Mouse (Mus musculus) ovary, postnatal 14 days (tissue): ENCODE results near the gene Ssh2.

ENCODE experiments used
- DNase-seq: peaks from one replicate; pipeline ENCODE4 v3.0.0; 2022; ENCODE audit warnings: low spot score

Ssh2 gene

DNA sequence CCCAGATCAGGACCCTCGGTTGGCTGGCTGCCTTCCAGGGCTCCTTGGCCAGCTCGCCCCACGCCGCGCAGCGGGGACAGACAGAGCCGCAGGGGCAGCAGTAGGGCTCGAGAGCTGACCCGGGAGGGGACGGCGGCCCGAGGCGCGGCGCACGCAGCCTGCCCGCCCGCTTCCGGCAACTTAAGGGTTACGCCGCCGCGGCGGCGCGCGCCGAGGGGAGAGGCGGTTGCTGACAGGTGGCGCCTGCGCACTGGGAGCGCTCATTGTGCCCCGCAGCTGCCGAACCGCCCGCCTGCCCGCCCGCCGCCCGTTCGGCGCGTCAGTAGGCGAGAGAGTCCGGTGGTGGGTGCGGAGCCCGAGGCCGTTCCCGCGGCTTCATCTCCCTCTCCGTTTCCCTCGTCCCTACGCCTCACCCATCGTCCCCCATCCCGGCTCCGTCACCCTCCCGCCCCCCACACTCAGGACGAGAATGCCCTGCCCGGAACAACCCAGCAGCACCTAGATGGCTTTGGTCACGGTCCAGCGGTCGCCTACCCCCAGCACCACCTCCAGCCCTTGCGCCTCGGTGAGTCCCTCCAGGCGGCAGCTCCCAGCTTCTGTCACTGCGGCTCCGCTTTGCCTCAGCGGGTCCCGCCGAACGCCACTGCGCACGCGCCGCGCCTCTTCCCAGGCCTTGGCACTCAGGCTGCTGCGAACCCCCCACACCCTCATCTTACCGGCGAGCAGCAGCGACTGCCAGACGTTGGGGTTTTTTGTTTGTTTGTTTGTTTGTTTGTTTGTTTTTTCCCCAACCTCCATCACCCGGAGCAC, at the start of gene Ssh2:
Gene Ssh2, plus strand, starts transcription at position 337 of the 810 bp plus-strand sequence.
- peak; percentile 56 for DNase-seq

DNA sequence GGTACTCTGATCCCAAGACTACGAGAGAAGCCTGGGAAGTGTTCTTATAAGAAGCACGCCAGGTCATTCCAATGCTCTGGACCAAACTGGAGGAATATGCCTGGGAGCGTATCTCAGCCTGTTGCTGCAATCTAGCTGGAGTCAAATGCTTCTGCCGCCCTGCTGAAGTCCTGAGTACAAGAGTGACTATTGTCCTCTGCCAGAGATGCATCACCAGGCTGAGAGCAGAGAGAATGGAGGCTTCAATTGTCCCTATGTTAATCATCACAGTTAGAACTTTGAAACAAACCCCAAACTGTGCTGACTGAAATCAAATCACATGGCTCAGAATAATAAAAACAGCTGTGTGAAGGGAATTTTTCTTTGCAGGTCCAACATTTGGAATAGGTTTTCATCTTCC, 42.4 kb upstream of the Ssh2 start:
- DNase-seq = no peak

DNA sequence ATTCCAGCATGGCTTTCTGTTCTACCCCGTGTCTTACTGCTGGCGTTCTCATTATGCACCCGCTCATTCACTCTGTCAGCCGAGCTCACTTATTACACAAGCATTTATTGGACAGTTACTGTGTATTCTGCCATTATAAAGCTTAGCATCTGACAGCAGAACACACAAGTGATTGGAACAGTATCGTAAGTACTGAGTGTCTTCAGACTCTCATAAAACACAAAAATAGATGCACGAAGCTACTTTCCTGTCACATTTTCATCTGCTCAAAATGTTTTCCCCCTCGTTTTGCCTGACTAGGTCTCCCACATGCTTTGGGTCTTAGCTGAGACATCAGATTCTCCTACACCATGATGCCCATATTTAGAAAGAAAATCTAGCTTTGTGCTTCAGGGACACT, 41.6 kb upstream of the Ssh2 start:
- DNase-seq = no peak

DNA sequence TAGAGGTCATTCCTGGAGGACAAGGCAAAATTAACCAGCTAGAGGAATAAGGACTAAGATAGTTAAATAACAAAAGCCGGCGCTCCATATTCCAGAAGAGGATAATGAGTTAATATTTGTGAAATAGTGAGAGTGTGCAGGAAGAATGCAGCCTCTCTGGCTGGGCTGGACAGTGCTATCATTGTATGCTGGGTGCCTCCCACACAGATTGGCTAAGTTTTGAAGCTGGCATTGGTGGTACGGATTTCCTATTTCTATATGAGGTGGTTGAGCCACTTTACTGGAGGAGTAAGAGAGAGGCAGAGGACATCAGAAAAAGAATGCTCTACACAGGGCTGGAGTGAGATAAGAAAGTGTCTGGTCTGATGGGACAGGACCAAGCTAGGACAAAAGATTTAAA, 36.3 kb upstream of the Ssh2 start:
- no peak for DNase-seq

DNA sequence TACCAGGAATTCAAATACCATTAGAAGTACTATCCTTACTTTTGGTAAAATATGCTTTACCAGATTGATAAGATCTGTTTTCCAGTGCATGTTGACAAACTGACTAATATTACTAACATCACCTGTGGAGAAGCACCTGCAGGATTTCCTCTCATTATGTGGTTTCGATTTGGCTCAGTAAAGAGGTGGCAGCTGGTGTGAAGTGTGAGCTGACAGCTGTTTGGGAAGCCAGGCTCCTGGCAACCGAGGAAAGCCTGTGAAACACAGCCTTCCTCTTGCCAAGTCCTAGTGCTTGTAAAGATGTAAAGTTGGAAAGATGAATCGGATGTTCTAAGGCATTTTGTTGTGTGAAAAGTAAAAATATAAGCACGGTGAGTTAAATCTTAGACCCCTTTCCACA, 35.2 kb upstream of the Ssh2 start:
- no peak for DNase-seq

DNA sequence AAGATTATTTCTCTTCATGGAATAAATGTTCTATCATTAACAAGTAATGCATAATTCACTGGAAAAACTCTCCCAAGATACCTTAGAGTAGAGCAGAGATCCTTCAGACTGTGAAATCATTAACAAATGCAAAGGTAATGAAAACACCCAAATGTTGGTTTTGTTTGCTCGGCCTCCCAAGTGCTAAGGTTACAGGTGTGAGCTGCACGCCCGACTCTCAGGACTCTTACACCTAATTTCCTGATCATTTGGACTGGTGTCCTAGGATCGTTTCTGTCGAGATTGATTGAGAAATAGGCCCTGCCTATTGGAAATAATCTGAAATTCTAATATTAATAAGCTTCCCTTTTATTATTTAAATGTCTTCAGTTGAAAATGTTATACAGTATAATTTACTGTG, 34.6 kb upstream of the Ssh2 start:
- no peak for DNase-seq

DNA sequence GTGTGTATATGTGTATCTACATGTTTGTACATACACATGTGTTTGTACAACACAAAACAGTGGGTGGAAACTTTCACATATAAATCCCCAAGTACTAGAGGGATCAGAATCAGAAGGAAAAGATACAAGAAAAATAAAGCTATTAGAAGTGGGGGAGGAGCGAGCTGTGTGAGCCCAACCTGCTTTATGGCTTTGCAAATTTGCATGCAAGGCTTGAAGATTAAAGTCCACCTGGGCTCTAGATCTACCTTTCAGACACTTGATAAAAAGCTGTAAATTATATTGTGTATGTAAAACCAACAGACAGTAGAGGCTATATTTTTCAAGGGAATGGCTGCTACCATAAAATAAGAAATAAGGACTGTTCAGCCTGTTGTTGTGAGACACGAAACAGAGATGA, 34.0 kb upstream of the Ssh2 start:
- DNase-seq = no peak

DNA sequence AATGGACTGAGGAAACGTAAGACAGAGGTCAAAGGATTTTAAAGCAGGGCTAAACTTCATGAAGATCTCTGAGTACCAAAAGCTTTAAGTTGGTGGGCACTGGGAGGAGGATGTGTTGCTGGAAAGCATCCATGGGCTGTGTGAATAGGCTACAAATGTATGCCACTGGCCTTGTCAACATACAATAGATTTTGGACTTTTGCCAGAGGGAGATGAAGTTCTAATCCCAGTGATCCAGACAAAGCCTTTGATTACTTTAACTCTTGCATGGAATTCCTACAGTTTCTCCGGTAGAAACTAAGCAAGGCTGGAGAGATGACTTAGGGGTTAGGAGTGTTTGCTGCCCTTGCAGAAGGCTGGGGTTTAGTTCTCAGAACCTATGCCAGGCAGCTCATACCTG, 33.5 kb upstream of the Ssh2 start:
- no peak for DNase-seq

DNA sequence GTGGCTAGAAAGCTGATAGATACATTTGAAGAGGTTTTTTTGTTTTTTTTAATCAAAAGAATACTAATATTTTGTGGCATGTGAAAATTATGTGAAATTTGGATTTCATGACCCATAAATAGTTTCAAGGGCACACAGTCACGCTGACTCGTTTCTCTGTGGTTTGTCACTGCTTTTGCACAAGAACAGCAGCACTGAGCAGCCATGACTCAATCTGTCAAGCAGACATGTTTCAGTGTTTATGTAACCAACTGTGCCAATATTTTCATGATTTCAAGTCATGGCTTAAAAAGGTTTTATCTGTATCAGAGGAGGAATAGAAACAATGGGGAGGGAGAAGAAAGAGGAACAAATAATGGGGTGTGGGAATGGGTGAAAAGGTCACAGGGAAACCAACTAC, 31.2 kb upstream of the Ssh2 start:
- no peak for DNase-seq

DNA sequence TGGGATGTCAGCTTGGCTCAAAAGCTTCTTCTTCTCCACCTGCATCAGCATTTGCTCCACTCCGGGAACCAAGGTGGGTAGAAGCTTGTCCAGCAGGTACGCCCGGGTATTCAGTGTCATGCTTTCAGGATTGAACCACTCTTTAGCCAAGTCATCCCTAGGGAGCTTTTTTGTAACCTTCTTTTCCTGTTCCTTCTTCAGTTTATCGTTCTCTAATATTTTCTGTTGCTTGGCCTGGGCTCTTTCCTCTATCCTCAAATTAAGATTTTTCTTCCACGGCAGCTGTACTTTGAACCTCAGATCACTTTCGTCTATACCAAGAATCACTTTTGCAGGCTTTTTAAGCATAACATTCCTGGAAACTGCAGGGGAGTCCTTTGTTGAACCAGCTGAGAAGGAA, 27.2 kb upstream of the Ssh2 start, which contains the start of gene Efcab5:
Gene Efcab5, minus strand, starts transcription at position 101 of the 400 bp plus-strand sequence.
- DNase-seq = no peak

DNA sequence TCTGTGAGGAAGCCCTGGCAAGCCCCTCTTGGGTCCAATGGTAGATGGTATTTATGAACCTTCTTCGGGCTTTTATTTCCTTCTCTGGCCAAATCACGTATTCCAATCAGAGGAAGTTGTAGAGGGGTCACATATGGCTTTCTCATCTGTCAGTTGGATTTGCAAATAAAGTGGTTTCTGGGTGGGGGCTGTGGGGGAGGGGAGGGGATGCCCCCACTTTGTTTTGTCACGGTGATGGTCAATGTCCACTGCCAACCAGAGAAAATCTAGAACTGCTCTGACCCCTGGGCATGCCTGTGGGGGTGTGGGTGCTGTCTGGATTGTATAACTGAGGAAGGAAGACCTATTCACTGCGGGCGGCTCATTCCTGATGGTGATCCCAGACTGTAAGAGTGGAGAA, 22.7 kb upstream of the Ssh2 start:
- DNase-seq = no peak

DNA sequence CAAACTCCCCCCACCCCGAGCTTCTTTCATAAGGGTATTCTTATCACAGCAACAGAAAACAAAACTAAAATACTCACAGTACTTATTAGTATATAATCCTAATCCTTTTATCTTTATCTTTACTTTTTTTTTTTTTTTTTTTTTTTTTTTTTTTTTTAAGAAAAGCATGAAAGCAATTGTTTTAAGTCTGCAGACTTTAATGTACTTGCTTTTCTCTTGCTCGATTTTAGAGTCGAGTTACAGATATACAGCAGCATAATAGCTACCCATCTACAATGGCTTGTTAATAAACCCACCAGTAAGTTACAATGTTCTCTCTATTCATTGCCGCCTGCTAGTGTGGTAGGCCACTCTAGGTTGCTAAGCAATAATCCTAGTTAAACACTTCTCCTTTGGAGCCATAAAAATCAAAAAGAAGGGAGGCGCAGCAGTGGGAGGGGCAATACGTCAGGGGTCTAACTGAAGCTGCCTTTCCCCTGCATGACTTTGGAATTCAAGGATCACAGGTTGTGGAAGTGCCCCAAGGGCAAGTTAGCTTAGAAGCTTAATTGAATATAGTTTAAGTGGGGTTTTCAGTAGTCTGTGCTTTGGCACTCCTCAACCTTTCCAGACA, 22.0 kb upstream of the Ssh2 start:
- DNase-seq = no peak

DNA sequence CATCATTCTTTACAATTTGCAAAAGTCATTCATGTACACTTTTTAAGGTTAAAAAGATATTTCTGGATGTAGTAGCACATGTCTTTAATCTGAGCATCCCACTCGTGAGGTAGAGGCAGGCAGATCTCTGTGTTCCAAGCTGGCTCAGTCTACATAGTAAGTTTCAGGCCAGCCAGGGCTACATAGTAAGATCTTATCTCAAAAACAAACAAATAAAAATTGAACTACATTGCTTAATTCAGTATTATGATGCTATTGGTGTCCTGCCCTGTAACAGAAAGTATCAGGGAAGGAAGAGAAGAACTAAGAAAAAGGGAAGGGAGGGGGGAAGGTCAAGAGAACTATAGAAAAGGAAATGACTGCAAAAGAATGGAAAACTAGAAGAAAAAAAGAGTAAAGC, 21.3 kb upstream of the Ssh2 start:
- DNase-seq = no peak

DNA sequence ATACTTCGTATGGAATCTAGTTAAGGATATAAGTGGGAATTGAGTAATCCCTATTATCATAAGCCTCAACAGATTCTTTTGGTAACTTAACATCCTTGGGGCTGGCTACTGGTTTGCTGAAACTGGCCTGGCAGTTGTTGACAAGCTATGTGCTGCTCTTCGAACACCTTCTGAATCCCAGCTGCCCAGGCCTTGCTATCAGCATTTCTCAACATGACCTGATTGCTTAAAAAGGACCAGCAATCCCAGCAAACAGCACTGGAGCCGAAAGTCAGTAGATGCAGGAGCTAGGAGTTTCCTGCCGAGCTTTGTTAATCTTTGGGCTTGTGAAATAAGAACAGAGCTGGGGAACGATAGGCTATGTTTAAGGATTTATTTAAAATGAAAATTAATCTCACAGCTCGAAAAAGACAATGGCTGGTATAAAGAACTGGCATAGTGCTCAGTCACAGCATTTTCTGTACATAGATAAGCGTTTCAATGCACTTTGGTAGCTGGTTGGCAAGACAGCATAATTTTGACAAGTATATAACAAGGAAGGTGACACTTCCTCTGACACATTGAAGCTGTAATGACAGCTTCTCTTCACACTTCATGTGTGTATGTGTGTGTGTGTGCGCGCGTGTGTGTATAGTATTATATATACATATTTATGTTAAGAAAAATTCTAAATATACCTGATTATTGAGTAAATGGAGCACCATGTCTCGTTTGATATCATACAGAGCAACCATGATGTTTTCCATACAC, 20.6 kb upstream of the Ssh2 start:
- DNase-seq = no peak

DNA sequence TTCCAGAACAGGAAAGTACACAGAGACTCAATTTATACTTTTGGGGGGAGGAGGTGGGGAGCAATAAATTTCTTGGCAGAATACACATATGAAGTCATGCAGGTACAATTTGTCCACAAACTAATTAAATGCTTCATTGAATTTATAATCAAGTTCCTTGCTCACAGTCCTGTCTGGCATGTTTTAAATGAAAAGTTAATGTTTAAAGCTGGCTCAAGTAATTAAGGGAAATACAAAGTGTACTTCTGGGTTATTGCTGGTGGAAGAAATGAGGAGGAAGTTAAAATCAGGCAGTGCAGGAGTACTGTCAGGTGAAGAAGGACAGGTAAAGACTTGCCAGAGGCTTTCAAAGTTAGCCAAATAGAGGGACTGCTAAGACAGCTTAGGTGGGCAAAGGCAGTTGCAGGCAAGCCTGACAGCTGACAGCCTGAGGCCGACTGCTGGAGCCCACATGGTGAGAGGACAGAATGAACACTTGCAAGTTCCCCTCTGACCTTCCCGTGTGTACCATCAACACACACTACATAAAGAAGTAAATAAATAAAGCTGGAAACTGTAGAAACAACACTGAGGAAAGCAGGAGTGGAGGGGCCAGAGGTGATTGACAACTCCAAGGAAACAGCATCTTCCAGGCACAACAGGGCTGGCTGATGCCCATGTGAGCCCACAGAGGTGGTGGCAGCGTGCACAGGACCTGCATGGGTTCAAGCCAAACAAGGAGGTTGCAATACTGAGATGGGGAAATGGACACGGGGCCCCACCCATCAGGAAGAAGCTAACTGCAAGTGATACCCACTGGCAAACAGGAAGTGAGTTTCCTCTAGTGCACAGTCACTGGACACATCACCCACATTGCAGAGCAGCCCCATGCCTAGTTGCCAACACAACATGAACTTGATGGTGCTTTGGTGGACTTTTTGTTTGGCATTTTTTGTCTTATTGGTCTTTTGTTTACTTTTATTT, 19.6 kb upstream of the Ssh2 start:
- DNase-seq = no peak

DNA sequence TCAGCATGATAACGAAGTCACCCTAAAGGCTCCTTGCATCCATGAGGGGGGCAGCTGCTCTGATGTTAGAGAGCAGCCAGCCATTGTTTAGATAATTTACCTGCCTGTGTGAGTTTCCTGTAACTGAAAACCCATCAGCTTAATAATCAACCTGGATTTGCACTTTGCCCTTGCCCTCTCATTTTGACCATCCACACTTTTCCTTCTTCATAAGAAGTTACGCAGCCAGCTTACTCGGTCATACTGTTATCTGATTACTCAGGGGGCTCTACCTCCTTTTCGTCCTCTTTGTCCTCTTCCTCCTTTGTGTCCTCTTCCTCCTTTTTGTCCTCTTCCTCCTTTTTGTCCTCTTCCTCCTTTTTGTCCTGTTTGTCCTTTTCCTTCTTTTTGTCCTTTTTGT, 16.5 kb upstream of the Ssh2 start:
- no peak for DNase-seq

DNA sequence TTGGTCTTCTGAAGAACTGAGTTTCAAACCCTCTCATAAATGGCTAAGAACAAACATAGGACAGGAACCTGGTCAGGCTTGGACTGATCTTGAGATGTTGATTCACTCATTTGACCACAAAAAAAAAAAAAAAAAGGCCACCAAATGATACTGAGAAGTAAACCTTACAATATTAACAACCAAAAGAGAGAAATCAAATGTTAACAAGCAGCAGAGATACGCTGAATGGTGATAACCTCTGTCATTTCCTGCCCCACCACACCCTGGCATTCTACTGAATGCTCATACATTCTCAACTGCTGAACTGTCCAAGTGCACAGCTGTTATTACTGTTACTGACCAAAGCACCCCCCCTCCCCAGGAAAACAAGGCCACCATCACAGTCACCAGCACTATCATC, 15.4 kb upstream of the Ssh2 start:
- DNase-seq = no peak

DNA sequence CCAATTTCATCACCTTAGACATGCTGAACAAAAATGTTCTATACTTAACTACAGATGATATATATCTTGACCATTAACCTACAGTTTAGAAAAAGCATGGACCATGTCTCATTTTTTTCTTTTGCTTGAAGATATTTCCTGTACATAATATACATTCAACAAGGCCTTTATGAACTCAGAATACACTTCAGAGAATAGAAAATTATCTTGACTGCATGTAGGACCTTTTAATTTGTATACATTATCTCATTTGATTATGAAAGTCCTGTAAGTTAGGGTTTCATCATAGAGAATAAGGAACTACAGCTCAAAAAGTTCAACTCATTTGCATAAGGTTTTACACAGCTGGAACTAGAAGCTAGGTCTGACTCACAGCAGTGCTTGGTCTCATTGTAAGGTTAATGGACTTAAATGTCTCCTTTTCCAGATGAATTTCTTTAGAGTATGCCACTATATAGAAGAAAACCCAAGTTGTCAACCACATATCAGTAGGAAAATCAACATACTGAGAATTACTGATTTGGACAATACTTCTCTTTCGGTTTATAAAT, 1.9 kb upstream of the Ssh2 start:
- no peak for DNase-seq

DNA sequence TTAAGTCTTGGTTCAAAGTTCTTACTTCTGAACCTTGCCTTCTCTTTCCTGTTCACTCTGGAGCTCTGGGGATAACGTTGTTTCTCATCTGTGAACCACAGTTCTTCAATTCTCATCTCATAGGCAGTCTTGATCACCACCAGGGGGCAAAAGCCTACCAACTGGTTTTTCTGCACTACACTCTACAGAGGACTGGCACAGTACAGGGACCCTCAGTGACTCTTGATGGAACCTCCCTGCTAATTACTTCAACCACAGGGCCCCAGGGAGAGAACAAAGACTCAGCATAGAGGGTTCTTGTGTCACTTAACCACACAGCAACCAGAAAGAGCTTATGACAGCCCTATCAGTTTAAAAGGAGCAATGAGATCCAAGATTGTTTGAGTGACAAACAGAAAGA, 1.3 kb upstream of the Ssh2 start:
- DNase-seq = peak; percentile 16

DNA sequence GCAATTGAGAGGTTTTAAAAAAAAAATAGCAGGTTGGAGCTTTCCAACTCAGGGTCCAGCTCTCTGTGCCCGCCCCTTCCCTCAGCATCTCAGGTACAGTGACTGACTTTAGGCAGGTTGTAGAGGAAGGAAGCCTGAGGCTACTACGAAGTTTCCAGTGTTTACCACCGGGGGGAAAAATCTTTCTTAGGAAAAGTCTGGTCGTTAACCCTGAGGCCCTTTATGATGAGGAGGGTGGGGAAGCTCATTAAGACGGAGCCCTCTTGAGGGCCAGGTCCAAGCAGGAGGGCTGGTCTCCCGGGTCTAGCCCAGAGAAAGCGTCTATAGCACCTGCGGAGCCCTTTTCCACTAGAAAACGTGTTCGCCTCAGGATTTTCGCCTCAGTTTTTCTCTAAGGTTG, 604 bp upstream of the Ssh2 start:
- DNase-seq = no peak

DNA sequence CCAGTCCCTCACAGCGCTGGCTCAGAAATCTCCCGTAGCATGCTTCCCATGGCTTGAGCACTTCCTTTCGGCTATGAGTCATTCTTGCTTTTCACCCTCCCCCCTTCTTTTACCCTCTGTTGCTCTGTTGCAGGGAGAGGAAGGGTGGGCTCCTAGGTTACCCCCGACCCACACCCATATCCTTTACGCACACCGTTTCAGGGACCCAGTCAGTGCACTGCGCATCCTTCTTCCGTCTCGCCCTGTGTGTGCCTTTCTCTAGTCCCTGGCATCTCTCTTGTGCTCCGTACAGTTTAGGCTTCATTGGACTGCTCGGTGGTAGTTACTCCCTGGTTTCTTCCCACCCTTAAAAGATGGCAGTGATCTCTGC, 659 bp downstream of the Ssh2 start:
- no peak for DNase-seq

DNA sequence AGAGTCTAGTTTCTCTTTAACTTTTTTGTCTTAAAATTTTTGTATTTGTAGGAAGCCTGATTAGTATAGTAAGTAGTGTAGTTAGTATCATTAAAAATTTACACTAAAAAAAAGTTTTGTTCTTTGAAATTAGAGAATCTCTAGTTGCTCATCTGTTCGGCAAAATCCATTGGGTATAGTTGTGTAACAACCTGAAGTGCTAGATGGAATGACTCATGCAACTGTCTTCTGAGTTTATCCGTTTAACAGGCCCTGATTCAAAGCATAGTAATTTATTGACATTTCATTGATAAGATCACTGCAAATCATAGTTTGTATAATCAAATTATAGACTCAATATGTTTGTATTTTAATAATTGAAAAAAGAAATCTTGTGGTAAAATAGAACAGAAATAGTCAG, 14.7 kb downstream of the Ssh2 start:
- no peak for DNase-seq
